Mouse (Mus musculus) myocyte (in vitro differentiated cells): ENCODE data around the gene Syn2.

Experiments
- E2F4 ChIP-seq: IDR thresholded peaks from one replicate; pipeline ENCODE4 v1.6.1; 2011; ENCODE audit warnings: mild to moderate bottlenecking, control low read depth, moderate library complexity; ENCODE audit not compliant: insufficient read depth
- MAX ChIP-seq: IDR thresholded peaks from one replicate; pipeline ENCODE4 v1.6.1; 2011; ENCODE audit warnings: low read depth, mild to moderate bottlenecking, control low read depth
- MYOD1 ChIP-seq, 3 experiments: IDR thresholded peaks; one replicate each; pipeline ENCODE4 v1.6.1; 2011; ENCODE audit warnings: control low read depth in 2 of 3, low read depth in 2 of 3, mild to moderate bottlenecking in 2 of 3, moderate library complexity in 1 of 3; ENCODE audit not compliant: insufficient read length in 2 of 3, control insufficient read depth in 1 of 3
- POLR2A ChIP-seq: IDR thresholded peaks from one replicate; pipeline ENCODE4 v1.6.1; 2011; ENCODE audit warnings: low read depth, mild to moderate bottlenecking, control low read depth, moderate library complexity; ENCODE audit not compliant: insufficient read length
- POLR2AphosphoS2 ChIP-seq: IDR thresholded peaks from one replicate; pipeline ENCODE4 v1.6.1; 2011; ENCODE audit warnings: low read depth, control low read depth; ENCODE audit not compliant: insufficient read length
- REST ChIP-seq: IDR thresholded peaks from one replicate; pipeline ENCODE4 v1.6.1; 2011; ENCODE audit warnings: mild to moderate bottlenecking, control low read depth, moderate library complexity; ENCODE audit not compliant: insufficient read depth, insufficient read length
- USF1 ChIP-seq: IDR thresholded peaks from one replicate; pipeline ENCODE4 v1.6.1; 2011; ENCODE audit warnings: low read depth, mild to moderate bottlenecking, control low read depth, moderate library complexity

GRCm38 (mm10) chr6:115291823-115292222 lies 157.1 kb downstream of the Syn2 start:
- TF ChIP-seq POLR2AphosphoS2: no peak
- no peak for TF ChIP-seq MYOD1 (IDR thresholded peaks at IDR 0.05; ENCODE audit: control insufficient read depth in 1 of 3, insufficient read length in 2 of 3, low read depth in 2 of 3)
- no peak for TF ChIP-seq E2F4
- TF ChIP-seq POLR2A: no peak
- TF ChIP-seq USF1: no peak
- TF ChIP-seq MAX: no peak
- no peak for TF ChIP-seq REST
